Mouse (Mus musculus): ENCODE data around the gene Pdxk. TPM values are rescaled to one million over a fixed set of nuclear protein-coding genes. Genes with fewer than 3 reads are reported as not detected.

Pdxk gene
- polyA plus RNA-seq, 1 experiment from 2014 or later: 16.1 TPM

DNA sequence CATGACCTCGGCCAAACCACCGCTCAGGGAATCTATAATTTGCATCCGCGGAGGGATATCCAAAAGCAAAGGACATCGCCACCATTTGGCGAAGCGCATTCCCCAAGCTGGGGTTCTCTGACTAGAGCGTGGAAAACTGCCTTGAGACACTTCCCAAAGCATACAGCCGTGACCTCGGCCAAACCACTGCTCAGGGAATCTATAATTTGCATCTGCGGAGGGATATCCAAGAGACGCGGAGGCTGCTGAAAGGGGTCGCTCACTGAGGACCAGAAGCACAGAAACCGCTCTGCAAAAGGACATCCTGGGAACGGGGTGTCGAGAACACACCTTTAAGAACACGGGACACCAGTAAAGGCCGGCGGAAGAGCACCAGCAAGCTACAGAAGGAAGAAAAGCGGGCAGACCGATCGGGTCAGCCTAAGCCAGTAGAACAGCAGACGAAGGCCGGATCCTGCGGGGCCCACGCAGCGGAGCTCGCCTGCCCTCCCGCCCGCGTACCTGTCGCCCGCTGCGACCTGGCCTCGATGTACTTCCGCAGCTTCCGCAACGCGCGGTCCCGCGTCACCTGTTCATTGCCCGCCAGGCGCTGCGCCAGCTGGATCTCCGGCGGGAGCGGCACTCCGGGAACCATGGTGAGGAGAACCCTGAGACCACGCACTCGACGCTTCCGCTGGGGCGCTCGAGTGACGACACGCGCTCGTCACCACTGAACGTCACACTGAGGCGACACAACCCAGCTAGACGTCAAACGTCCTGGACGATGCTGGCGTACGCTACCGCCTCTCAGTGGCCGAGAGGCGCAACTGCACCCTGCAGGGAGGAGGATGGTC is 52.2 kb downstream of the Pdxk start, which contains the start of gene Rrp1:
Gene Rrp1, minus strand, starts transcription at position 725 of the 833 bp plus-strand sequence.
- ATAC-seq (ENCODE audit: low read depth): peak; percentile 96
- Histone ChIP-seq H3K4me3 (peak within 1 kb of the TSS; percentile 95), H3K36me3 (peaks cover 34% of the 10 kb centered on the region), H3K9ac (peak within 1 kb of the TSS; percentile 93), H3K4me1 (replicated peaks) (peaks cover 23% of the 10 kb centered on the region), H3K9me3 (no peaks in the 10 kb centered on the region), H3K27me3 (no peaks in the 10 kb centered on the region), H3K27ac (replicated peaks) (peak within 1 kb of the TSS; percentile 90), H3K4me2 (peak within 1 kb of the TSS; percentile 86)
- under 1% methylated on average over 70 of the region's 70 CpGs for WGBS

DNA sequence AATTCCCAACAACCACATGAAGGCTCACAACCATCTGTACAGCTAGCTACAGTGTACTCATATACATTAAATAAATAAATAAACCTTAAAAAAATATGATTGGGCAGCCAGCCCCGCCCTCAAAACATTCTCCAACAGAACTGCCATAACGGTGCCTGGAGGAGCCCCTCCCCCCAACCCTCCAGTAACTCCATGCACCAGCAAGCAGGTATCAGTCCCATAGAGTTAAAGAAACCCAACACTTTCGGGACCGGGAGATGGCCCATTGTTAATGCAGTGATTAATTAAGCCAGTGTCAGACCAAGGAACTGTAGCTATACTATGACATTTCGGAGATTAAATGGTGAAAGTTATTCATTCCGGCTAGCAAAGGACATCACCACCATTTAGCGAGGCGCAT is 52.9 kb downstream of the Pdxk start:
- peak overlapping the region; percentile 95 for H3K4me3 ChIP-seq
- H3K4me2 ChIP-seq: peak overlapping the region; percentile 86
- peaks cover 41% of the 10 kb centered on the region for H3K36me3 ChIP-seq
- H3K9ac ChIP-seq: peak overlapping the region; percentile 93
- H3K4me1 ChIP-seq (replicated peaks): peaks cover 23% of the 10 kb centered on the region
- no peaks in the 10 kb centered on the region for H3K27me3 ChIP-seq
- ATAC-seq (ENCODE audit: low read depth): no peak
- H3K27ac ChIP-seq (replicated peaks): peak overlapping the region; percentile 90
- WGBS: 18% methylated on average over 8 of the region's 8 CpGs
- H3K9me3 ChIP-seq: no peaks in the 10 kb centered on the region

DNA sequence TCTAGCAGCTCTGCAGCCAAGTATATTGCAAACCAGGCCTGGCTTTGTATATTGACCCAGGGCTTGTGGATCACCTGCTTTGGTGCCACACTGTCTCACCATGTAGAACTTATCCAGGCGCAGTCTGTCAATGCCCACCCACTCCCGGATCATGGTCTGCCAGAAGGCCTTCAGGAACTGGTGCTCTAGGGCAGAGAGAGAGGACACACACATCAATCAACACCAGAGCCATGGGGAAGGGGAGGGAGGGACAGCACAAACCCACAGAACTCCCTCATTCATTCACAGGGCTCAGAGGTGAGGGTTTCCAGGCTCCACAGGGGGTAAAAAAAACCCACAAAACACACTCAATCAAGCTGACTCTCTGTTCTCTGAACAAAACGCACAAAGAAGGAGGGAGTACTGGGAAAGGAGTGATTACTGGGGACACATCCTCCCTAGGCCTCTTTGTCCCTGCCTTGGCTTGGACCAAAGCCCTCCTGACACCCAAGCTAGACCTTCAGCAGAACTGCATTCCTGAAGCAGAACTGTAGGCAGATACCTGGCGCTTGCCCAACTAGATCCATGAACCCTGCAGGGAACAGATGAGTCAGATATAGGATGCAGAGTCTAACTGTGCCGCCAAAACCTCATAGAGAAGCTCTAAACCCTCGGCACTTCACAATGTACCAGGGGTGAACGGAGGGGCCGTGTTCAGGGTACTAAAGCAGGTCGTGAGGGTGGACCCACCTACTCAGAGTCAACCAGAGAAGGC is 55.6 kb downstream of the Pdxk start:
- H3K36me3 ChIP-seq: peaks cover 66% of the 10 kb centered on the region
- 84% methylated on average over 9 of the region's 9 CpGs for WGBS
- ATAC-seq (ENCODE audit: low read depth): no peak

DNA sequence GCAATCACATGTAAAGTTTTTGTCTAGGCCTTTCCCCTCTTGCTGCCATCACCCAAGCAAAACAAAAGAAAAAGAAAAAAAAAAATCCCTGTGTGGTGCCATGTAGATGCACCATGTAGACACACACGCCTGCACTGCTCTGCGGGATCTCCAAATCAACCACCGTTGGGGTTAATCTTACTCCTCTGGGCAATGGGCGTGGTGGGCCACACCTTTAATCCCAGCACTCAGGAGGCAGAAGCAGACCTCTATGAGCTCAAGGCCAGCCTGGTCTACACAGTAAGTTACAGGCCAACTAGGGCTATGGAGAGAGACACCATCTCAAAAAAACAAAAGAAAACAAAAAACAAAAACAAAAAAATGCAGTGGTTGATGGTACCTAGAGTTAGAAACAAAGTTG is 57.6 kb downstream of the Pdxk start:
- ATAC-seq (ENCODE audit: low read depth): no peak
- no peak overlapping the region for H3K9ac ChIP-seq
- H3K4me2 ChIP-seq: no peak overlapping the region
- H3K27ac ChIP-seq (replicated peaks): no peak overlapping the region
- no peaks in the 10 kb centered on the region for H3K9me3 ChIP-seq
- H3K4me3 ChIP-seq: no peak overlapping the region
- H3K36me3 ChIP-seq: peaks cover 86% of the 10 kb centered on the region
- H3K27me3 ChIP-seq: no peaks in the 10 kb centered on the region
- WGBS: 97% methylated on average over 4 of the region's 4 CpGs
- peaks cover 18% of the 10 kb centered on the region for H3K4me1 ChIP-seq (replicated peaks)

More for the DNA sequence above, 55.6 kb downstream of the Pdxk start:
- Histone ChIP-seq H3K4me3 (no peak overlapping the region), H3K4me2 (no peak overlapping the region), H3K4me1 (replicated peaks) (peaks cover 23% of the 10 kb centered on the region), H3K9me3 (no peaks in the 10 kb centered on the region), H3K9ac (no peak overlapping the region), H3K27ac (replicated peaks) (no peak overlapping the region), H3K27me3 (no peaks in the 10 kb centered on the region)

DNA sequence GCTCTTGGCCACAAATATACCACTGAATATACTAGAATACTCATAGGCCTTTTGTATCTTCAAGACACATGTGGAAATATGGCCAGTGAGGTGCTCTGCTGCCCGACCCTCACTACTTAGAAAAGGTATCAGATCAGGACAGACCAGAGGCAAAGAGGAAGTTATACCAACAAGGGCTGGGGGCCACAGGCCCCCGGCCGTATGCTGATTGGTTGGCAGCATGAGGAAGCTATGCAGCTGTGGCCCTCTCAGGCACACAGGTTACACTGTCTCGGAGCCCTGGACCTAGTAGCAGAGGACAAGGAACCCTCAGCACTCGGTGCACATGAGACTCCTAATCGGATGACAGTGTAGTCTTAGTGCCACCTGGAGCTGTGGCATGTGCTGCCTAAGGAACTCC is 58.6 kb downstream of the Pdxk start:
- WGBS: 91% methylated on average over 6 of the region's 6 CpGs
- Histone ChIP-seq H3K9ac (no peak overlapping the region), H3K27me3 (no peaks in the 10 kb centered on the region), H3K4me3 (no peak overlapping the region), H3K4me1 (replicated peaks) (peaks cover 8% of the 10 kb centered on the region), H3K4me2 (no peak overlapping the region), H3K9me3 (no peaks in the 10 kb centered on the region), H3K27ac (replicated peaks) (no peak overlapping the region), H3K36me3 (peaks cover 96% of the 10 kb centered on the region)
- no peak for ATAC-seq (ENCODE audit: low read depth)

DNA sequence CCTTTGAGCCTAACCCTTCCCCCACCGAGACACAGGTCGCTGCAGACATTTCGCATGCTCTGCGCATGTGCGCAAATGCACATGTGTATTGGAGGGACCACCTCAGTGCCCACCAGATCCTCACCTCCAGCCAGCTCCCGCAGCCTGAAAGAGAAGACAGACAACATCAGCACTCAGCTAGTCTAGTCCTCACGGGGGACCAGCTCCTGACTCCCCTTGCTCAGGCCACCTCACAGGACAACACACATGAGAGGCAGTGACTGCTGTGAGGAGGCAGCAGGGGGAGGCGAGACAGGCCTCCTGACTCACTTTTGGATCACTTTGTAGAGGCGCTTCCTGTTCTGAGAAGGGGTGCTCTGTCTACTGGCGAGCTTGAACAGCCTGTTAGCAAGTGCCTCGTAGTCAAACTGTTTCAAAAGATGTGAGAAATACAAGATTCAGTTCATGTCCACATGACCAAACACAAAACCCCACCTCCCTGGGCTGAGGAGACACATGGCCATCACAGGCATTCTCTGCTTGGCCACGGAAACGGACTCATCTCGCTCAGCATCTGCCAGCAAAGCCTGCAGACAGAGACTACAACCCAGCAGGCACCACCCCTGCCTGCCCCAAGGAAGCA is 62.4 kb downstream of the Pdxk start:
- WGBS: 93% methylated on average over 14 of the region's 14 CpGs
- Histone ChIP-seq H3K4me2 (no peak overlapping the region), H3K27ac (replicated peaks) (no peak overlapping the region)

DNA sequence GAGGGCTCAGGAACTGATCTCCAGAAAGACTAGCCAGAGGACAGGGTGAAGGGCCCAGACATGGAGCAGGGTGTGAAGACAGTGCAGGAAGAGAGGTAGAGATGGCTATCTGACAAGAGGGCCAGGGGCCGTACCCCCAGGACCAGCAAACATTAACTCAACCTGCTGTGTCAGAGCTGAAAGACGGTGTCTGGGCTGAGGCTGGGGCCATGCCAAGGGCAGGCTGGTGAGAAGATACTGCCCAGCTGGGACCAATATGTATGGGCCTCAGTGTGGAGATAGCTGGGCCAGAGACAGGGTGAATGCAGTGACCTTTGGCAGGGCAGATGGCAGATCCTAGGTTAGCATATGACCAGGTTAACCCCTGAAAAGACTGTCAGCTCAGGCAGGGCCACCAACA is 63.6 kb downstream of the Pdxk start:
- ATAC-seq (ENCODE audit: low read depth): no peak
- Histone ChIP-seq H3K4me1 (replicated peaks) (peaks cover 18% of the 10 kb centered on the region), H3K27ac (replicated peaks) (no peak overlapping the region), H3K36me3 (peaks cover 64% of the 10 kb centered on the region), H3K9ac (no peak overlapping the region), H3K27me3 (no peaks in the 10 kb centered on the region), H3K9me3 (no peaks in the 10 kb centered on the region), H3K4me3 (no peak overlapping the region), H3K4me2 (no peak overlapping the region)
- 92% methylated on average over 2 of the region's 2 CpGs for WGBS

More for the DNA sequence above, 62.4 kb downstream of the Pdxk start:
- no peak for ATAC-seq (ENCODE audit: low read depth)
- H3K4me1 ChIP-seq (replicated peaks): peaks cover 12% of the 10 kb centered on the region
- peaks cover 77% of the 10 kb centered on the region for H3K36me3 ChIP-seq
- H3K27me3 ChIP-seq: no peaks in the 10 kb centered on the region
- H3K9ac ChIP-seq: no peak overlapping the region
- H3K9me3 ChIP-seq: no peaks in the 10 kb centered on the region
- H3K4me3 ChIP-seq: no peak overlapping the region

DNA sequence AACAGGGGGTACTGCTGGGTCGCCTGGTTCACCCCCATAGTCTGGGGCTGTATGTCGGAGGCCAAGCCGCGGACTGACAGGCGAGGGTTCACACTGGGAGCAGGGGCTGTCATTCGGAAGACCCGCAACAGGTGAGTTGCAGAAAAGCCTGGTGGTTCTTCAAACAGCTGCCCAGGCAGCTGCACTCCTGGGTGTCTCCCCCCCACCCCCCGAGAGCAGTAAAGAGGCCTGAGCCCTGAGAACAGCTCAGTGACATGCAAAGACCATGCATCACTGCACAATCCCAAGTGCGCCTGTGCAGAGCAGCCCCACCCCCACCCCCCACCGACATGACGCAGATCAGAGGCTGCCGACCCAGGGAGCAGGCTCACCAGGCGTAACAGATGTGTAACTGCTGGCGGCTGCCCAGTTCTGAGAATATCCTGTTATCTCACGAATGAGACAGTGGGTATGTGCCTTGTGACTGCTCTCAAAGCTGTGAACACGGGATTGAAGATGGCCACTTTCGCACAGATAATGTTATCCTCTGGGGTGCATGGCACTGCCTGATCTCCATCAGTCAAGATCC is 65.6 kb downstream of the Pdxk start:
- H3K4me2 ChIP-seq: no peak overlapping the region
- H3K4me1 ChIP-seq (replicated peaks): peaks cover 29% of the 10 kb centered on the region
- H3K36me3 ChIP-seq: peaks cover 47% of the 10 kb centered on the region
- 0 out of 2 replicates have a peak overlapping the region, but pooled peaks have one; percentile 11 for H3K27ac ChIP-seq (replicated peaks)
- WGBS: 43% methylated on average over 17 of the region's 17 CpGs
- H3K9me3 ChIP-seq: no peaks in the 10 kb centered on the region
- H3K27me3 ChIP-seq: no peaks in the 10 kb centered on the region
- no peak for ATAC-seq (ENCODE audit: low read depth)
- H3K9ac ChIP-seq: no peak overlapping the region
- no peak overlapping the region for H3K4me3 ChIP-seq

DNA sequence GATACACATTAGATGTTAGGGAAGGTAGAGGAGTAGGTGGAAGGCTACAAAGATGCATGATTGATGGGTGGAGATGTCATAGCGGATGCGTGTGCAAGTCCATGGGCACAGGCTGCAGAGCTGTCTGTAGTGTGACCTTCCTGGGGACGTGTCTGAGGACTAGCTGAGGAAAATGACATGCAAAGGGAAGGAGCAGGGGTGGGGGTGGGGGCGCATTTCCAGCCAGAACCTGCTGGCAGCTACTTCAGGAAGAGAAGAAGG is 68.2 kb downstream of the Pdxk start:
- 60% methylated on average over 4 of the region's 4 CpGs for WGBS
- Histone ChIP-seq H3K27me3 (peaks cover 12% of the 10 kb centered on the region), H3K4me2 (peak overlapping the region; percentile 45), H3K36me3 (peaks cover 20% of the 10 kb centered on the region), H3K4me1 (replicated peaks) (peaks cover 29% of the 10 kb centered on the region), H3K4me3 (no peak overlapping the region), H3K9me3 (no peaks in the 10 kb centered on the region), H3K27ac (replicated peaks) (no peak overlapping the region), H3K9ac (0 out of 2 replicates have a peak overlapping the region, but pooled peaks have one; percentile 17)
- ATAC-seq (ENCODE audit: low read depth): peak; percentile 76

DNA sequence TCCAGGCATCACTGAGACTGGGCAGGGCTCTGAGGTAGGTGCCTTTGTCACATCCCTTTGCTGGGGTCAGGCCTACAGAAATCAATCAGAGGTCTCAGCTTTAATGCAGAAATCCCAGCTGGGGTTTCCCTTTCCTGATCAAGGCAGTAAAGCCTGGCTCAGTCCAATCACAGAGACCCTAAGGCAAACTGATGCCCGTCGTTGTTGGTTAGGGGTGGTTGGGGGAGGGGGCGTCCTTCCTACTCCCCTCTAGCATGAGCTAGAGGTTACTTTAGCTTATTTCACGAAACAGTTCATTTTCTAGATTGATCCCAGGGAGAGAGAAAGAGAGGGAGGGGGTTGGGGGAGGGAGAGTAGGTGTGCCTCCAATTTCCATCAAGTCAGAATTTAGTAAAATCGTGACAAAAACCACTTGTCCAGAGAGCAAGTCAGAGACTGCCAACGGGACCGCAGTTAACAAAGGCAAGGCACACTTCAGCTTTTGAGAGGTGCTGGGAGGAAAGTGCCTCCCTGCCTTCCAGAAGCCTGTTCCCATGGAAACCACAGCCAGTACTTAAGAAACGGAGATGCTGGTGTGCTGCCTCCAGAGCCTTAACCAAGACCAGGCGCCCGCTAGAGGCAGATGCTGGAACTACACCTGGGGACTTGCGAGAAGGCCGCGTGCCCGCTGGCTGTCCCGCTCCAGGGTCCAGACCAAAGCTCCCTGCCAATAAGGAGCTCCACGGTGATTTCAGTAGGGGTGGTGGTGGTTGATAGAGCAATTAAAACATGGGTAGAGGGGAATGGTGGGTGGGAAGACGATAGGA is 68.8 kb downstream of the Pdxk start:
- peak; percentile 85 for ATAC-seq (ENCODE audit: low read depth)
- Histone ChIP-seq H3K27ac (replicated peaks) (peak overlapping the region; percentile 49), H3K9me3 (no peaks in the 10 kb centered on the region), H3K4me2 (peak overlapping the region; percentile 45), H3K27me3 (peaks cover 17% of the 10 kb centered on the region), H3K4me1 (replicated peaks) (peaks cover 29% of the 10 kb centered on the region), H3K4me3 (no peak overlapping the region), H3K9ac (peak overlapping the region; percentile 34; the same call in 1 of the 2 replicates), H3K36me3 (peaks cover 15% of the 10 kb centered on the region)
- 3% methylated on average over 17 of the region's 17 CpGs for WGBS

DNA sequence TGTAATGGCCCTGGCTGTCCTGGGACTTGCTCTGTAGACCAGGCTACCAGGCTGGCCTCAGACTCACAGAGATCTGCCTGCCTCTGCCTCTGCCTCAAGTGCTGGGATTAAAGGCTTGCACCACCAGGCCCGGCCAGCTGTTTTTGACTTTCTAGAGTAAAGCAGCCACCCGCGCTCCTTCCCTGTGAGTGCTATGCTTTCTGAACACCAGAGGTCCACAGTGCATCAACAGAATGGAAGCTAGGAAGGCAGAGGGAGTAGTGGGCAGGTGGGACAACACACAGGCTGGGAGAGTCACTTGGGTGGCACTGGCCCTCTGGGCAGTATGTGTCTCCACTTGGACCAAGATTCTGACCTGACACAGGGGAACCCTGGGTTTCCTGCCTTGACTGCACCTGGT is 69.4 kb downstream of the Pdxk start:
- ATAC-seq (ENCODE audit: low read depth): peak; percentile 6; the same call in 1 of the 2 replicates
- Histone ChIP-seq H3K9ac (peak overlapping the region; percentile 34; the same call in 1 of the 2 replicates), H3K4me3 (no peak overlapping the region), H3K9me3 (no peaks in the 10 kb centered on the region), H3K27me3 (peaks cover 24% of the 10 kb centered on the region), H3K27ac (replicated peaks) (peak overlapping the region; percentile 49), H3K4me2 (peak overlapping the region; percentile 45; the same call in 1 of the 2 replicates), H3K36me3 (peaks cover 9% of the 10 kb centered on the region), H3K4me1 (replicated peaks) (peaks cover 32% of the 10 kb centered on the region)
- WGBS: 85% methylated on average over 3 of the region's 3 CpGs

Data from neural tube, embryonic 13.5 days (tissue).